Mouse (Mus musculus) G1E (cell line): ENCODE results near the gene Lyrm1. TPM values are rescaled to one million over a fixed set of nuclear protein-coding genes. Genes with fewer than 3 reads are reported as not detected.

Experiments
- ATAC-seq: 2 replicates; pipeline ENCODE4 v1.8.0; 2016; ENCODE audit warnings: mild to moderate bottlenecking; ENCODE audit not compliant: insufficient number of reproducible peaks, poor library complexity, low FRiP score, severe bottlenecking; ENCODE audit errors: extremely low read depth
- DNase-seq: peaks from one replicate; pipeline ENCODE4 v3.0.0; 2012; ENCODE audit warnings: low spot score
- H3K27me3 ChIP-seq: 2 replicates; pipeline ENCODE4 v1.6.1; 2012; ENCODE audit warnings: mild to moderate bottlenecking, low read length, inconsistent platforms; ENCODE audit not compliant: insufficient read depth
- H3K36me3 ChIP-seq: replicated peaks from 2 replicates; pipeline ENCODE3; 2012; ENCODE audit warnings: mild to moderate bottlenecking, inconsistent platforms
- H3K4me1 ChIP-seq: 2 replicates; pipeline ENCODE4 v1.6.1; 2012; ENCODE audit warnings: low read depth, low read length, inconsistent platforms, mixed read lengths; ENCODE audit not compliant: insufficient read depth
- H3K4me3 ChIP-seq: 2 replicates; pipeline ENCODE4 v1.5.1; 2012; ENCODE audit warnings: low read depth, mild to moderate bottlenecking, inconsistent platforms, low read length, moderate library complexity, mixed read lengths
- H3K9me3 ChIP-seq: replicated peaks from 2 replicates; pipeline ENCODE4 v1.6.1; 2012; ENCODE audit warnings: inconsistent platforms
- CTCF ChIP-seq: IDR thresholded peaks from 2 replicates; pipeline ENCODE4 v1.5.1; 2012; ENCODE audit warnings: low read depth, low read length, inconsistent platforms, mixed read lengths
- GATA1 ChIP-seq: IDR thresholded peaks from 2 replicates; pipeline ENCODE4 v1.6.1; 2012; ENCODE audit warnings: borderline replicate concordance, low read length, inconsistent platforms, mixed read lengths
- GATA2 ChIP-seq: IDR thresholded peaks from 2 replicates; pipeline ENCODE4 v1.6.1; 2012; ENCODE audit warnings: low read depth, low read length, inconsistent platforms, borderline replicate concordance
- POLR2AphosphoS5 ChIP-seq: IDR thresholded peaks from 2 replicates; pipeline ENCODE4 v1.6.1; 2012; ENCODE audit warnings: low read depth, low read length, inconsistent platforms; ENCODE audit not compliant: insufficient replicate concordance
- TAL1 ChIP-seq: conservative IDR thresholded peaks from 2 replicates; pipeline ENCODE4 v1.6.1; 2012; ENCODE audit warnings: low read depth, low read length, inconsistent platforms, mixed read lengths
- polyA plus RNA-seq: library from polyadenylated mRNA; stranded (reverse); fragments of >175 nt; gene quantifications from 2 replicates; pipeline ENCODE4 v1.2.3, GENCODE M21; 2012
- total RNA-seq, 2 experiments: library from RNA; stranded (forward) in 1 of 2; stranded (reverse) in 1 of 2; fragments of 200-1000 nt in 1 of 2; fragments of >200 nt in 1 of 2; fragmentation: Nextera tagmentation in 1 of 2; gene quantifications; 2 replicates each; pipeline ENCODE4 v1.2.3; 2014 to 2017

Lyrm1 gene
- total and polyA plus RNA-seq, 3 experiments = 0.91 to 6.0 (median 2.4) TPM

DNA sequence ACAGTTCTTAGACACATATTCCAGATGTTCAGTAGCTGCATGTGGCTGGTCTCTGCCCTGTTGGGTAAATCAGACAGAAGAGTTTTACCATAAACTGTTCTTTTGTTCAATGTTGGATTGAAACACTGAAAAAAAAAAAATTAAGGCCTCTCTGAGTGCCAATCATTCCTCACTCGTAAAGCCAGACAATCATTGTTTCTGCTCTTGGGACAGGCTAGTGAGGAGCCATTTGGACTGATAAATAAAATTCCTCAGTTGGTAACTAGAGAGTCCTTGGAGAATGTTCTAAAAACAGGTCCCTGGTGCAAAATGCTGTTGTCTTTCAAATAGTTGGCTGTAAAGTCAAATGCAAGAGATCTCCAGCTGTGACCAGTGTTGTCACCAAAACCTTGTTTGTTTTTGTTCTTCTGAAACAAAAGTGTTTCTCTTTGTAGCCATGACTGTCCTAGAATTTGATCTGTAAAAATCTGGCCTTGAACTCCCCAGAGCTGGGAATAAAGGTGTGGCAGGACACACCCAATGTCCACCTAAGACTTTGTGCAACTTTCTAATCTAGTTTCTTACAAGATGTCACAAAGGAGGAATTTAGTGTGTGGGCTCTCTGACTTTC is 2.7 kb downstream of the Lyrm1 start:
- Histone ChIP-seq H3K27me3 (no peaks in the 10 kb centered on the region), H3K36me3 (peaks cover 3% of the 10 kb centered on the region), H3K4me3 (no peak overlapping the region), H3K9me3 (no peaks in the 10 kb centered on the region), H3K4me1 (peaks cover 36% of the 10 kb centered on the region)
- no peak for ATAC-seq
- no peak for DNase-seq
- TF ChIP-seq GATA2 = no peak
- no peak for TF ChIP-seq TAL1
- no peak for TF ChIP-seq CTCF
- no peak for TF ChIP-seq GATA1
- TF ChIP-seq POLR2AphosphoS5 = no peak

DNA sequence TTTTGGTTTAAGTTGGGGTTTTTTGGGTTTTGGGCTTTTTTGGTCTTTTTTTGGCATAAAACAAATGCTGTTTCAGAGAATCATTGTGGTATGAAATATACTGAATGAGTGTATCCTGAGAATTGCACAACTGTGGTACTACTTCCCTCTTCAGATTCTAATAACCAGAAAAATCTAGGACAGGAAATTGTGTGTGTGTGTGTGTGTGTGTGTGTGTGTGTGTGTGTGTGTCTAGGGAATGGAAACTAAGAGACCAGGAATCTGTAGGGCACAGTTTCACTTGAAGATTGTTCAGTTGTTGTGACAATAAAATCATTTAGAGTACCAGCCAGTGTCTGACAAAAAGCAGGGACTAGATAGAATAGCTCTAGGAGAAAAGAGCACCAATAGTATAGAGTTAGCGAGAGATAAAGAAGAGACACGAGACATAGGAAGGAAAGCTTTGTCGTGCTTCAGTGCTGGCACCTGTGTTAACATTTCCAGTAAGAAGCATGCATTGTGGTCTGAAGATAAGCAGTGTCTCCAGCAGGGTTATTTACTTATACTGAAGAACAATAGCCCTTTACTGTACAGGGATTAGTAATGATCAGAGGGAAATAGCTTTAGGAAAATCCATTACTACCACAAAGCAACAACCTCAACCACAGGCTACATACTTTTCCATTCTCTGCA is 3.9 kb downstream of the Lyrm1 start:
- no peaks in the 10 kb centered on the region for H3K27me3 ChIP-seq
- no peaks in the 10 kb centered on the region for H3K9me3 ChIP-seq
- H3K4me1 ChIP-seq = peaks cover 30% of the 10 kb centered on the region
- no peak for ATAC-seq
- no peak for DNase-seq
- H3K36me3 ChIP-seq = peaks cover 3% of the 10 kb centered on the region
- H3K4me3 ChIP-seq = no peak overlapping the region
- TF ChIP-seq POLR2AphosphoS5 (no peak), CTCF (no peak), GATA1 (no peak), GATA2 (no peak), TAL1 (no peak)

DNA sequence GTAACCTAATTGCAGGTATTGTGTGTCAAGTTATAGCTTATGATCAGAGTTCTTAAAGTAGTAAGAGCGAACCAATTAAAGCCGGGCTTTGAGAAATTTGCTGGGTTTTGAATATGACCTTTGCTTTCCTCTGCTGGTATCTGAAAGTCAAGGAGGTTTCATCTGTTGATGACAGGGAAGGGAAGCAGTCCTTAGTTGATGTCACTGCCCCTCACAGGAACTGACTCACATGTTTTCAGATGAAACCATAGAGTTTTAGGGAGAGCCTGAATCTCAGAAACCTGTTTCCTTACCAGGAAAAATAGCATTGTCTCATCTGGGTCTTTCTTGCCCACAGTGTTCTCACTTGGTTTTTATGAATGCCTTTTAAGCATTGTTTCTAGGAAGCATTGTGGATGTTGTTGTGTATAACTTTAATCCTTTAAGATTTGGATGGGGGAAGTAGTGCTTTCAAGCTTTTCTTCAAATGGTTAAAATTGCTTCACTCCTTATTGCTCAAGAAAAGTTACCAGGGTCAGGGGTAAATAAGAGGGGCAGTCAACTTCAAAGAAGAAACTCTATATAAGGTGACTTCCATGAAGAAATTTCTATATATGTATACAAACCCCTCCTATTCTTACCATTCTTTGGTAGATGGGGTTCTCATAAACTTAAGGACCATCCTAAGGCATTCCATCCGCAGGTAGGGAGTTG is 11.0 kb downstream of the Lyrm1 start:
- Histone ChIP-seq H3K4me3 (no peak overlapping the region), H3K9me3 (no peaks in the 10 kb centered on the region), H3K27me3 (no peaks in the 10 kb centered on the region), H3K36me3 (no peaks in the 10 kb centered on the region), H3K4me1 (no peaks in the 10 kb centered on the region)
- no peak for DNase-seq
- no peak for ATAC-seq
- TF ChIP-seq GATA2 = no peak
- TF ChIP-seq CTCF = no peak
- TF ChIP-seq GATA1 = no peak
- TF ChIP-seq TAL1 = no peak
- no peak for TF ChIP-seq POLR2AphosphoS5

DNA sequence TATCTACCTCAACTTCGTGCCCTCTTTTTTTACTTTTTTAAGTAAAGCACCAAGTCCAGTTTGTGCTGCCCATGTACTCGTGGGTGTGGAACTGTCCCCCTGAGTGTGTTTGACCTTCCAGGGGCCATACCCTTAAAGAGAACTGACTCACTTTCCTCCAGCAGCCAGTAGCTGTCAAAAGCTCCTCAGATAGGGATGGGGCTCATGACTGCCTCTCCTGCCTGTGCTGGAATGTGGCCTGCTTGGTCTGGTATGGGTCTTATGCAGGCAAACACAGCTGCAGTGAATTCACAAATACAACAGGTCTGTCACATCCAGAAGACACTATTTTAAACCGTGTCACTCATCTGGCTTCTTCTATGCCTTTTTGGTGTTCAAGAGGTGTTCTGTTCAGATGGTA is 16.1 kb downstream of the Lyrm1 start:
- TF ChIP-seq POLR2AphosphoS5 (no peak), TAL1 (no peak), GATA2 (no peak), GATA1 (no peak), CTCF (no peak)
- no peaks in the 10 kb centered on the region for H3K27me3 ChIP-seq
- no peaks in the 10 kb centered on the region for H3K36me3 ChIP-seq
- DNase-seq (no peak), ATAC-seq (no peak)
- no peak overlapping the region for H3K4me3 ChIP-seq
- H3K4me1 ChIP-seq = no peaks in the 10 kb centered on the region
- H3K9me3 ChIP-seq = no peaks in the 10 kb centered on the region

DNA sequence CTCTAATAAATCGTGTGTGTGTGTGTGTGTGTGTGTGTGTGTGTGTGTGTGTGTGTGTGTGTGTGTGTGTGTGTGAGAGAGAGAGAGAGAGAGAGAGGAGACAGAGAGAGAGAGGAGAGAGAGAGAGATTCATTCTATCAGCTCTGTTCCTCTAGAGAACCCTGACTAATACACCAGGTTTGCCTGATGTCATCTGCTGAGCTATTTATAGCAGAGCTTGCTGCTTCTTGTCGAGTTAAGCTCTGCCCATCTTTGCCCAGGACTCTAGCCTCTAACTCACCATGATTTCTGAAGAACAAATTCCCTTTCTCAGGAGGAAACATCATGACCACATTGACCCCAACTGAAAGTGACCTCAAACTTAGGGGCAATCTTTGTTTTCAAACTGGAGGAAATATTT is 24.8 kb downstream of the Lyrm1 start:
- no peaks in the 10 kb centered on the region for H3K36me3 ChIP-seq
- no peaks in the 10 kb centered on the region for H3K4me1 ChIP-seq
- DNase-seq (no peak), ATAC-seq (no peak)
- no peaks in the 10 kb centered on the region for H3K9me3 ChIP-seq
- no peaks in the 10 kb centered on the region for H3K27me3 ChIP-seq
- no peak overlapping the region for H3K4me3 ChIP-seq
- TF ChIP-seq GATA2 = no peak
- no peak for TF ChIP-seq CTCF
- no peak for TF ChIP-seq GATA1
- TF ChIP-seq POLR2AphosphoS5 = no peak
- TF ChIP-seq TAL1 = no peak

DNA sequence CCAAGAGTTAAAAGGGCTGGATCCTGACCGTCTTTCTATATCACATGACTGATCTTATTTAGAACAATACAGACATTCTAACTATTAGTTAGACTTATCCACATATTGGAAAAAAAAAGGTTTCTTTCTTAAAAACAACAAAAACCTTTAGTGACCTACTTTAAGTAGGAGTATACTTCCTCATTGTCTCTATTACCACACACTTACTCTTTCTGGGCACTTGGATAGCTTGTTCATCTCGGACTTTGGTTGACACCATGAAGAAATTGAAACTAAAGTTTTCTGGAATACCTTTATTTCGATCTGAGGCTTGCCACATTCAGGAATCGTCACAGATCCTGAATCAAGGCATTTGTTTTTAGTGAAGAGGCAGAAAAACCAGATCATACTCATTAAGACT is 25.4 kb downstream of the Lyrm1 start:
- H3K36me3 ChIP-seq = no peaks in the 10 kb centered on the region
- no peaks in the 10 kb centered on the region for H3K4me1 ChIP-seq
- no peaks in the 10 kb centered on the region for H3K9me3 ChIP-seq
- TF ChIP-seq POLR2AphosphoS5 = no peak
- no peak for TF ChIP-seq GATA1
- no peak for TF ChIP-seq GATA2
- no peak for TF ChIP-seq TAL1
- TF ChIP-seq CTCF = no peak
- no peak for DNase-seq
- no peak for ATAC-seq
- no peak overlapping the region for H3K4me3 ChIP-seq
- H3K27me3 ChIP-seq = no peaks in the 10 kb centered on the region

DNA sequence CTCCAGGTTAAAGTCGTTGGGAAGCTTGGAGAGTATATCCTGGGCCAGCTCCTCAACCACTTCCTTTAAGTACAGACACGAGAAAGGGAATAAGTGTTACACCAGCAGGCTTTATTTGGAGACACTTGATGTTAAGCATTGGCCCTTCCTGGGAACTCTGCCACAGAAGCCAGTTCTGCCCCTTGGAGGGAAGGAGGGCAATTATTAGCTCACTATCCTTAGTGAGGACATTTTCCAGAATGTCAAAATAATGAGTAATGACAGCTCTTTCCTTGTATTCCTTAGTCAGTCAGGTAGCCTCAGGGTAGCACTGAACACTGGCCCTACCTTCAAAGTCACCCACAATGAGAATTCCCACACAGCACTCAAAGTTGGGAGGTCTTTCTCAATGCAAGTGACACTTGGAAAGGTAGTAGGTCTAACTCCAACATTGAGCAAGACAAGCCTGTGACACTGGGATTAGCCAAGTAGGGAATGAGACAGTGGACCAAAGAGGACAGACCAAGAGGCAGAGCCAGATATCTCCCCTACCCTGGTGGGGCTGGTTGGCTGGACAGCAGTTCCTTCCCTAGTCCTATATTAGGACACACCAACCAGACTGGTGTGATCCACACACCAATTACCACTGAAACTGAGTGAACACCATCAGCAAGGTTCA is 33.3 kb downstream of the Lyrm1 start:
- DNase-seq = no peak
- no peaks in the 10 kb centered on the region for H3K9me3 ChIP-seq
- ATAC-seq = no peak
- TF ChIP-seq POLR2AphosphoS5 = no peak
- TF ChIP-seq TAL1 = no peak
- no peak for TF ChIP-seq CTCF
- H3K4me1 ChIP-seq = no peaks in the 10 kb centered on the region
- H3K4me3 ChIP-seq = no peak overlapping the region
- no peaks in the 10 kb centered on the region for H3K36me3 ChIP-seq
- peaks cover 11% of the 10 kb centered on the region; the same call in 1 of the 2 replicates for H3K27me3 ChIP-seq
